Mouse (Mus musculus): ENCODE measurements around the gene Gm5089.

The Gm5089 gene

DNA sequence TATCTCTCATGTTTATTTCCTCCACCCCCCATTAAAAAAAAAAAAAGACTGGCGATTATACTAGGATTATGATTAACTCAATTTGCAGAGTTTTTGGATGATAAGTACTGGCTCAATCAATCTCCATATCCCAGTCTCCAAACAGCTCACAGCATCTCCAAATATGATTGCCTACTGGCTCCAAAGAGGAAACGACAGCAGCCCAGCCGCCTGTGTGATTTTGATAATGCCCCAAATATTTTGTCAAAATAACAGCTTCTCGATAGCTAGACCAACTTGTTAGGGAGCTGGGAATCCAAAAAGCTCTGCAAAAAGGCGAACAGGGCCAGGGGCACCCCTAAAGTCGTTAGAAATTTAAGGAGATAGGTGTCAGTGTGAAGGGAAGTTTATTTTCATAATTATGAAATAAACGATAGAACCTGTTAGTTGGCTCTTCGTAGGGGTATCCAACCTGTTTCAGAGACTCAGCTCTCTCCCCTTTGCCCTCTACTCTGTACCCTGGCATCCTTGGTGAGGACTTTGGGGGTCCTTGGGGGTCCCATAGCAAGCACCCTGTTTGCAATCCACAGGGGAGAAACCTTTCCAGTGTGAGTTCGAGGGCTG, 27.2 kb upstream of the Gm5089 start:
- in situ Hi-C loops (cut with MboI): no loop called here

DNA sequence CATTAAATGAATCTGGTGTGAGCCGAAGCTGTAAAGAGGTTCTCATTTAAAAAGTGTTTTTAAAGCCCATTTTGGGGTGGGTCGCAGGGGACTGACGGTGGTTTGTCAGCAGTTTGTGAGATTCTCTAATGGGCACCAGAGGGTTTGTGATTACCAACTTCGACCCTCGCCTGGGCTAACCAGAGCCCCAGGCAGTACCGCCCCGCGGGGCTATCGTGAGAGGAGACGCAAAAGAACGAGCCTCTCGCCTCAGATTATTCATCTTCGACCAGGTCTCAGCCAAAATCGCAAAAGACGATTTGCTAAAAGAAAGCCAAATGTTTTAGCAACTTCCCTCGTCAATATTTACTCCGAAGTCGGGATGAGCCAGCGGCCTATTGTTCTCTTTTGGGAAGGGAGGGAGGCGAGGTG, 26.4 kb upstream of the Gm5089 start:
- in situ Hi-C loops (cut with MboI): no loop called here

DNA sequence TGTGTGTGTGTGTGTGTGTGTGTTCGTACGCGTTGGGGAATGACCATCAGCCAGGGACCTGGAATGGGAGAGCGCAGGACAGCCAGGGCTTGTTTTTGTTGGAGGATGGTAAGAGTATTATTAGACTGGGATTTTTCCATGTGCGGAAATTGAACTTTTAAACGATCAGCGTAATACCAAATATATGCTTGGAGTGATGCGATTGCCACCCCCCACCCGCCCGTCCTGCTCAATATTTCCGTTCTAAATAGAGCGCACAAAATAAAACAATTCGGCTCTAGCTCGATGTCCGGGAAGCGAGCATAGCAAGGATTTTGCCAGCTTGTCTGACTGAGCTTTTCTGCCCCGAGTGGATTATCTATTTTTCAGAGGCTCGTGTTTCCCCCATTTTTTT, 25.9 kb upstream of the Gm5089 start:
- in situ Hi-C loops (cut with MboI): no loop called here

DNA sequence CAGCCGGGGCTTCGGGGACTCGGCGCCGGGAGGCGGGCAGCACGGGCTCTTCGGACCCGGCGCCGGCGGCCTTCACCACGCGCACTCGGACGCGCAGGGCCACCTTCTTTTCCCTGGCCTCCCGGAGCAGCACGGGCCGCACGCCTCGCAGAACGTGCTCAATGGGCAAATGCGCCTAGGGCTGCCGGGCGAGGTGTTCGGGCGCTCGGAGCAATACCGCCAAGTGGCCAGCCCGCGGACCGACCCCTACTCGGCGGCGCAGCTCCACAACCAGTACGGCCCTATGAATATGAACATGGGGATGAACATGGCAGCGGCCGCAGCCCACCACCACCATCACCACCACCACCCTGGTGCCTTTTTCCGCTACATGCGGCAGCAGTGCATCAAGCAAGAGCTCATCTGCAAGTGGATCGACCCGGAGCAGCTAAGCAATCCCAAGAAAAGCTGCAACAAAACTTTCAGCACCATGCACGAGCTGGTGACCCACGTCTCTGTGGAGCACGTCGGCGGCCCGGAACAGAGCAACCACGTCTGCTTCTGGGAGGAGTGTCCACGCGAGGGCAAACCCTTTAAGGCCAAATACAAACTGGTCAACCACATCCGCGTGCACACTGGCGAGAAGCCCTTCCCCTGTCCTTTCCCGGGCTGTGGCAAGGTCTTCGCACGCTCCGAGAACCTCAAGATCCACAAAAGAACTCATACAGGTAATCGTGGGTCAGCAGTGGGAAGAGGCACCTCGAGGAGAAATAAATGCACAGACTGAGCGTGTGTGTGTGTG, 25.3 kb upstream of the Gm5089 start:
- in situ Hi-C loops (cut with MboI): no loop called here

DNA sequence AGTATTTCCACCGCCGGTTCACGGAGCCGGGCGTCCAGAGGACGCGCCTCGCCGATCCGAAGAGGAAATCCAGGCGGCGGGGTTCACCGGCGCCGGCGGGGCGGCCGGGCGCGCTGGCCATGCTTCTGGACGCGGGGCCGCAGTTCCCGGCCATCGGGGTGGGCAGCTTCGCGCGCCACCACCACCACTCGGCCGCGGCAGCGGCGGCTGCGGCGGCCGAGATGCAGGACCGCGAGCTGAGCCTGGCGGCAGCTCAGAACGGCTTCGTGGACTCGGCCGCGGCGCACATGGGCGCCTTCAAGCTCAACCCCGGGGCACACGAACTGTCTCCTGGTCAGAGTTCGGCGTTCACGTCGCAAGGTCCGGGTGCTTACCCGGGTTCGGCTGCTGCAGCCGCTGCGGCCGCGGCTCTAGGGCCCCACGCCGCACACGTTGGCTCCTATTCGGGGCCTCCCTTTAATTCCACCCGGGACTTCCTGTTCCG, 24.7 kb upstream of the Gm5089 start:
- in situ Hi-C loops (cut with MboI): no loop called here

DNA sequence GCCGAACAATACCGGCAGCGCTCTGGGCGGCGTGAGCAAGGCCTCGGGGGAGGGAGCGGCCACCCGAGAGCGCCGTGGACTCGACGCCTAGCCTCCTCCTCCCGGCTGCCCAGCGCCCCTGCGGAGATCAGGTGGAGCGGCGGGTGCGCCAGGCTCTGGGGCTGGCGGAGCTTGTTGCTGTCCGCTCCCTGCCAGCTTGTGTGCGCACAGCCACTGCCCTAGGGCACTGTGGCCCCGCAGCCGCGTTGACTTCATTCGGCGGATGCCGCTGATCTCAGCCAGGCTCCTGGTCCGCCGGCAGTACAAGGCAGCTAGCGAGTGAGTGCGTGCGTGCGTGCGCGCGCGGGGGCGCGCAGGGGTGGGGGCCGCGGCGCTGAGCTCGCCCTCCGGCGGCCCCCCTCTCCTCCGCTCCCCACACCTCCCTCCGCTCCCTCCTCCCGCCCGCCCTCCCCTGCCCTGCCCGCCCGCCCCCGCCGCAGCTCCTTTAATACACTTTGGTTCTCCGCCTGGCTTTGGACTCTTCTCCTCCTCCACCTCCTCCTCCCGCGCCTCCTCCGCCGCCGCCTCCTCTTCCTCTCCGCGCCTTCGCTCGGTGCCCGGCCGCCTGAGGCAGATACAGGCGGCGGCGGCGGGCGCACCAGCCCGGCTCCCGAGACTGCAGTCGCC, 24.1 kb upstream of the Gm5089 start, which contains the start of gene Zic2:
Gene Zic2 (plus strand): TSS at position 545 of the 666 bp plus-strand sequence.
- in situ Hi-C loops (cut with MboI): no loop called here

DNA sequence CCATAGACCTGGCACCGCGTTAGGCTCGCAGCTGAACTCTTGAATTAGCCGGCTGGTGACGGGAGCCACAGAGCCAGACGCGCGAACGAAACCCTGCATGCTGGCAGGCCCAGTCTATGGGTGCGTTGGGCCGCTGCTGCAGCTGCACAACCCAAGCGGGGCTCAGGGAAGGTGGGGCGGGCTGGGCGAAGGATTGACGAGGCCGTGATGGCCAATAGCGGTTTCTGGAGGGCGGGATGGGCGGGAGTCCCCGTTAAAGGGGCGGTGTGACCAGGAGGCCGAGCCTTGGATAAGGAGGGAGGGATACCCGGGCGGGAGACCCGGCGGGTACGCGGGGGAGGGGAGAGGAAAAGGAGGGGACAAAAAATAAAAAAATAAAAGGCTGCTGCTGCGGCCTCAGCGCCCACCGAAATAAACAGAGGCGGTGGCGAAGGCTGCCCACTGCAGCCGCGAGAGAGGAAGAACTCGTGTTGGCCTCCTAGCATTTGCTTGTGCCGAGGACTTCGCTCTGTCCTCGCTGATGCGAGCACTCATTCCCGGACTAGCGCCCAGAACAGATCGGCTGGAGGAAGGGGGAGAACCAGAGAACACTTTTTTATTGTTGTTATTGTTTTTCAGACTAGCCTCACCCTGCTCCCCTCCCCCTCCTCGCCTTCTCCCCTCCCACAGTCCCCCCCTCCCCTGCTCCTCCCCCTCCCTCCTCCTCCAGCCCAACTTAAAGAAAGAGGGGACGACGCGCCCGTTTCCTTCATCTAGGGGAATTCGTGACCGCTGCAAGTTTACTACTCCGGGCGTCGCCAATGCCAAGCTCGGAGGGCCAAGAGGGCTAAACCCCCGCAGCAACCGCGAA, 23.4 kb upstream of the Gm5089 start:
- in situ Hi-C loops (cut with MboI): no loop called here

DNA sequence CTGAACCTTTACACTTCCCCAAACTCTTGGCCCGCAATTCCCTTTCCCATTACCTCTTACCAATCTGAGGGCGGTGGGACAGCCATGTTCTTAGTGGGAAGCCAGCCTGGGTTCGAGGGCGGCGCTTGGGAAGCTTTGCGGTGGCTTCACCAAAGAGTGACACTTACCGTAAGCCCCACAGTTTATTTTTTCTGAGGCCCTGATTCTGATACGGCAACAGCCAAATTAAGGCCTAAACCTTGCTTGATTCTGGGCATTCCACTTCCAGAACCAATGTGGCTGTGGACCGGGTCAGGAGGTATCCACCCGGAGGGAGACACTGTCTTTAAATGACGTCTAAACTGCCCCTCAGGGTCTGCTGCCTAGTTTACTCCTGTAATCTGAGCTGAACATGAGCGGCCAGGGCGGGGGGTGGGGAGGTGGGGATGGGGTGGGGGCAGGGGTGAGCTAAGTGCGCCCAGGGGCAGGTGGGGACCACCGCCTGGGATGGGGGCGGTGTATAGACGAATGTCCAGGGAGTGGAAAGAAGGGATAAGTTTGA, 22.4 kb upstream of the Gm5089 start:
- in situ Hi-C loops (cut with MboI): no loop called here

DNA sequence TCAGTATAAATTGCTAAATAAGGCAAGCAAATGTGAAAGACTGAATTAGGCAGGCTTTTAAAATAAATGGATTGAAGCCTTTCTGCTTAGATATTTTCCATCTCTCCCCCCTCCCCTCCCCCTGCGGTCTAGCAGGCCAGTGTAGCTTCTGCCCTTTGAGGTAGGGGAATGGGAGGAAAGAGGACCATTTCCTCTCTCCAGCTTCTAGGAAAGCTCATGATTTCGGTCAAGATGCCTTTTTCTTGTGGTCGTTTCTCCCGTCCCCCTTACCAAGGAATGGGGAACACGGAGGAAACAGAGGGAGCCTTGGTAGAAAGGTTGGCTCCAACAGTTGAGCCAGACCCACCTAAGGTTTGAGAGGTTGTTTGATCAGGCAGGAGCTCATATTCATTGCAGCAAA, 21.7 kb upstream of the Gm5089 start:
- in situ Hi-C loops (cut with MboI): no loop called here

DNA sequence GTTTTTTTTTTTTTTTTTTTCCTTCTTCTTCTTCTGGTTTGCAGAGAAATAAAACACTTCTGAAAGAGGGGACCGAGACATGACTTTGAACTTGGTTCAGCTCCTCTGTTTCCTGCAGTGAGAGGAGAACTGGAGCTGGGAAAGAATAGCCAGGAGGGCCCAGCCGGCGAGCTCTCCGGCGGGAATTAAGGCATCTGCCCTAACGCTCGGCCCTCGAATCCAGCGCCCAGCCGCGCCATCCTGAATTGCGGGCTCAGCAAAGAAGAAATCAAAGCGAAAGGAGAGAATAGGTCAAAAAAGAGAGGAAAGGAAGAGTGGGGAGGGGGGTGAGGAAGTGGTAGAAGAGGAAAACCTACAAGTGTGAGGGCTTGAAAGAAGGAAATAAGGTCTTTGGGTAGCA, 21.2 kb upstream of the Gm5089 start:
- in situ Hi-C loops (cut with MboI): no loop called here

DNA sequence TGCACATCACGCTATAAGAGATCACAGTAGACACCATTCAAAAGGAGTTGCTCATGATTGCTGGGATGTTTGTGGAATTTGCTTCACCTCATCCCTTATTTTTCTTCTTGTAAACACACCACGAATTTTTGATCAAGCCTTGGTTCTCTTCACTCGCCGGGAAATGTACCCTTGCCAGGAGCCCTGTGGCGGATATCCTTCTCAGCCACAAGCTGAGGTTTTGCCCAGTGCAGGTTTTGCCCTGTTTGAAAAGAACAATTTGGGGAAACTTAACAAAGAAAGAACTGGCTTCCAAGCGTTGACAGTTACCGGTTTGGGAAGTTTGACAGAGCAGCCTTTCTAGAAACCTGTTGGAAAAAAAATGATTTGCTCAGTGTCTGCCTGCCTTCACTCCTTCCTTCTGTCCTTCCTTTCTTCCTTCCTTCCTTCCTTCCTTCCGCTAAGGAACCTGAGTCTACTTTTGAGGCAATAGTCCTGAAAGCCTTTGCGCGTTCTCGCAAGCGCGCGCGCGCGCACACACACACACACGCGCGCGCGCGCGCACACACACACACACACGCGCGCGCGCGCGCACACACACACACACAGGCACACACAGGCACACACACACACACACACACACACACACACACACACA, 20.7 kb upstream of the Gm5089 start:
- in situ Hi-C loops (cut with MboI): no loop called here

DNA sequence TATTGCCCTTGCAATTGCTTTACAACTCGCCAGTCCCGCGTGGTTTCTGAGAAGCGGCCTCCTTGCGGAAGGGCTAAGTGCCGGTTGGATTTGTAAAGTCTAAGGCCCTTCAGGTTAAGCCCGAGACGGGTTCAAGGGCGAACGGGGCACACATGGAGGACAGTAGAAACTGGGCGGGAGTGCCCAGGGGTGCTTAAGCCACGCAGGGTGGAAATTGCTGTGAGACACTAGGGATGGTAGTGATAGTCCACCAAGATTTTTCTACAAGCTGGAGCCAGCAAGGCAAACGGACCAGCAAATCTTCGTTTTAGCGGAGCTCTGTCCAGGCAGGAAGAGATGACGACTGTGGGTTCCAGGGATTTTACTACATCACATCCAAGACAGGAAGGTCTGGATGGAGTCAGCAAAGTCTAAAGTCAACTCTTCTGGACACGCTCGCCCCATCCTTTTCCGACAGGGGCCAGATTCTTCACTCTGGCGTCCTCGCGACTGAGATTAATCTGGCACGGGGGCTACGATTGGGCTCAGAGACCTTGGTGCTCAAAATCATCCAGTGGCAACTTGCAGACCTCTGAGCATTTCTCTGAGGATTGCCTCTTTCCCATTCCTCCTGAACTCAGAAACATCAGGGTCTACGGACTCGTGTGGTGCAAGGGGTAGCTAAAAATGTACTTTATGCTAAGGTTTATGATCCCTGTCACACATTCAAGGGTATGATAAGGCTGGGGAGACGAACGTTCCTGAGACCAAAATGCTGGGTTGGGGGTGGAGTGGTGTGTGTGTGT, 18.2 kb upstream of the Gm5089 start:
- in situ Hi-C loops (cut with MboI): no loop called here

DNA sequence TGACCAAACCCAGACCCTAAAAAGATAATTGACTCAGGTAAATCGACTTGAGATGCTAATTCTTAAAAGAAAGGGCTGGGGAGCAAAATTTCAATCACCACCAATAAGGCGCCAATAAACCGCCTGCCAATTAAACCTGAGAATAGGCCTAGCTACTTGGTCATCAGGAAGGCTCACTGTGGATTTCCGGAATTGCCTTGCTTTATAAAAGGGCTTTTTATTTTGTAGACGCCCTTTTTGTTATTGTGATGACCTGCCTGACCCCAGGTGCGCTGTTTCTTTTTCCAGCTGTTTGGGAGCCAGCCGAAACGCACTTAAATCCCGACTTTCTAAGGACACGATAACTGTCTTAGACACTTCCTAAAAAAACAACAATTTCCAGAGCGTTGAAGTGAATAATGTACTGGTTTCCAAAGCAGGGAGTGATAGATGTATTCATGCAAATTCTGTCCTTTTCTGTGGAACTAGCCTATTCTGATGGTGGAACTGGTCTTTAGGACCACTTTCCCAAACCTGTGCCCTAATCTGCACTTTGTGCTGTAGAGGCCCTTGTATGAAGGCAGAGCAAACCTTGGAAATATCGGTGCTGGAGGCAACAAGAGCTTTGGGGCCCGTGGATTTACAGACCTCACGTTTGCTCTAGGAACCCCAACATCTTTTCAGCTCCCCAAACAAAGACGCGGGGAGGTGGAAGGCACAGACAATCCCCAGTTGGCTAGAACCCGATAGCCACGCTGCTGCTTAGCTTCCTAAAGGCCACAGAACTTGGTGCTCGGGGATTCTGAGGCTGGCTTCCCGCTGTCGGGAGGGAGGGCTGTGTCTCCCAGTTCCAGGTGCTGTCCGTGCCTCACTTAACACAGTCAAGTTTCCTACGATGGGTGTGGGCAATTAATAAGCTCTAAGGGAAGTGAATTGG, 17.3 kb upstream of the Gm5089 start:
- in situ Hi-C loops (cut with MboI): no loop called here

DNA sequence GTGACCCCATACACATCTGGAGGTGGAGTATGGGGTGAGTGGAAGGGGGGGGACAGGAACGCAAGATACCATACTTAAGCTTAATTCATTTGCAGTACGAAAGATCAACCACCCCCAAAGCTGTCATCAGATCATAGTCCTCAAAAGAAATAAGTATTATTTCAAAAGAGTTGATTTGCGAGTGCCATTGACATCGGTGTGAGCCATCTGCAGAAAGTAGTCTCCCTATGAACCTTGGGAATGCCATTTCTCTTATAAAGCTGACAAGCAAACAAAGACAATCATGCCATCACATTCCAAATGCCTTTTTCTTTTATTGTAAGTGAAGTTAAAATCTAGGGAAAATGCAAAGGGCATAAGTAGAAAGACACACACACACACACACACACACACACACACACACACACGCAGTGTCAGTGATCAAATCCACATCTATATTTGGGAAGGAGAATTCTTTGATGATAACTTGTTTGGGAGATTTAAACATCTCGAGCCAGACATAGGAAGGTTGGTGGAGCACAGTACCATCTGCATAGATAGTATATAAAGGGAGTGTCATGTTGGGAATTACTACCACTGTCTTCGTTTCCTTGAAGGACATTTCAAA, 15.9 kb upstream of the Gm5089 start:
- in situ Hi-C loops (cut with MboI): no loop called here

DNA sequence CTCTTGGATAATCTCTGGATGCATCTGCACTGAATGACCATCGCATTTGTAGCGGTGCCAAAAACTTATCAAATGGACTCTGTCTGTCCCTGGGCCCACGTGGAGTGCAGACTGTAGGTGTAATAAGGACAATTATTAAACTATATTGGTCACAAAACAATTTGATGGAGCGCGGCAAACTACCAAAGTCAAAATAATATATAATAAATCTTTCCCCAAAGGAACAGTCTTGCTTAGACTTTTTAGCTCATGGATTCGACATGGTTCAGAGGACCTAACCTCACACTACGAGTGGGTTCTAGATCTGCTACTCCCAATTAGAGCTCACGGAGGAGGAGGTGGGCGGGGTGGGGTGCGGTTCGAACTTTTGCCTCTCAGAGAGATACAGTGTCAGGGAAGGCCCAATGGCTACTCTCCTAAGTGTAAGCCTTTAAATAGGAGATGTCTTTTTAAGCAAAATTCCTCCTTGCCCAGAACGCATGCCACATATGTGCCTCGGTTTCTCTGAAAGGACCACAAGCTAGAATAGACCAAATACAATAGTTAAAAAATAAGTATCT, 15.1 kb upstream of the Gm5089 start:
- in situ Hi-C loops (cut with MboI): no loop called here

DNA sequence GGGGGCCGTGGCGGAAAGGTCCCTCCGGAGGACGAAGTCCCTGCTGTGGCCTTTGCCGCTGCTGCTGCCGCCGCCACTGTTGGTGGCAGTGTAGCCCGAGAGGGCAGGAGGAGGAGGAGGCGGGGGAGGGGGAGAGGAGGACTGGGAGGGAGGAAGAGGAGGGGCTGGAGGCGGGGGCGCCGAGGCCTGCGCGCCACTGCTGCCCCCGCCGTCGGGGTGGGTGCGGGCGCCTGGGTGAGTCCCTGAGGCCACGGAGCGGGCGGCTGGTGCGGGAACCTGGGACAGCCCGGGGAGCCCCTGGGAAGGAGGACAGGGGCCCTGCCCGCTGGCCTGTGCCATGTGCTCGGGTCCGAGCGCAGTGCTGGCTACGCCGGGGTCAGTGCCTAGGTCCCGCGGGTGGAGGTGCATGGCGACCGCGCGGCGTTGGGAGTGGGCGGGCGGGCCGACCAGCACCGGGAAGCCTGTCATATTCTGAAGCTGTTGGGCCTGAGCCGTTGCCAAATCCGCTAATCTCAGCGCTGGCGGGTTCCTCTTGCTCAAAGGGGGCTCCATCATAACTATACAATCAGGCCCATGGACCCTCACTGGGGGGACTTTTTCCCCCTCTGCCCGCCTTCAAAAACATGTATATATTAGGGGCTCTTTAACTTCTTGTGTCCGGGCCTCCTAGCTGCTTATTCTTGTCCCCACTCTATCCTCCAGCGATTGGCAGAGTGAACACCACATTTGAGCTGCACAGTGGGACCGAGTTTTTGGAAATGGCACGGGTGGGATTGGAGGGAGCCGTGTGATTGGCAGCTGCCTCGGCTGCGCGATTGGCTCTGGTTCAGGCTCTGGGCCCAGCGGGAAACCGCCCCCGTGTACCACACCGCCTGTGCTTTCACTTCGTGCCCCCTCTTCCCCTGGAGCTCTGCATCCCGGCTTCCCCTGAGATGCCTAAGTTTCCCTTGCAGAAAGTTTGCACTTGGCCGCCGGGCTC, 14.1 kb upstream of the Gm5089 start, which contains the start of gene Zic5:
Gene Zic5 (minus strand): TSS at position 915 of the 979 bp plus-strand sequence.
- in situ Hi-C loops (cut with MboI): no loop called here

DNA sequence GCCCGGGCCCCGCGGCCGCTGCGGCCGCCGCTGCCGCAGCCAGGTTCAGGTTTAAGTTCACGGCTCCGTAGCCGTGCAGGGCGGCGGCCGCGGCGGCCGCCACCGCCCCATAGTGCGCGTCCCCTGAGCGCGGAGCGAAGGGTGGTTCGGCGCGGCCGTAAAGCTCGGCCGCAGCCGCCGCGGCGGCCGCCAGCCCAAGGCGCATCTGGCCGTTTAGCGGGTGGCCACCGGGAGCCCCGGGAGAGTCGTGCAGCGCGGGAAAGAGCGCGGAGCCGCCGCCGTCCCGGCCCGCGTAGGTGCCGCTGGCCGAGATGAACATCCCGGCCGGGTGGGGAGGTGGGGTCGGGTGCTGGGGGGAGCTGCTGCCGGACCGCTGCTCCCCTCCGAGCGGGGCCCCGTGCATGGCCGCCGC, 13.4 kb upstream of the Gm5089 start:
- in situ Hi-C loops (cut with MboI): no loop called here

Measured in mature B cell (primary cell).